Mouse (Mus musculus) kidney, adult 11 months (tissue): ENCODE data around the gene Ccdc183.

Experiments
- DNase-seq: peaks from one replicate; pipeline ENCODE4 v3.0.0; 2022

Gene Ccdc183

DNA sequence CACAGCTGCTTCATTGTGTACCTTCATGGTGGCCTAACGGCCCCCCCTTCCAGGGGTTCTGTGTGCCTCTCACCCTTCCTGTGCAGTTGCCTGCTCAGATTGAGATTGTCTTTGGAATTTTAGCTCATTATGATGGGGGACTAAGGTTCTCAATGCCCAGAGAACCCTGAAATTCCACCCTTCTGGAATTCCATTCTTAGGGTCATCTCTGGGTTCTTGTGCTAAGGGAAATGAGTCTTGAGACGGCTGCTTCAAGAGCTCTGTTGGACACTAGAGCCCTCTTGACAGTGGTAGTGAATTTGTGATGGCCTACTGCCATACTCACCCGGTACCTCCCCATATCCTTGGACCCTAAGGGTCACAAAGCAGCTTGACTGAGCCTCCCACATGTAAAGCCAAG lies at the start of gene Ccdc183:
Gene Ccdc183 (minus strand): TSS at position 101 of the 400 bp plus-strand sequence.
- no peak for DNase-seq

DNA sequence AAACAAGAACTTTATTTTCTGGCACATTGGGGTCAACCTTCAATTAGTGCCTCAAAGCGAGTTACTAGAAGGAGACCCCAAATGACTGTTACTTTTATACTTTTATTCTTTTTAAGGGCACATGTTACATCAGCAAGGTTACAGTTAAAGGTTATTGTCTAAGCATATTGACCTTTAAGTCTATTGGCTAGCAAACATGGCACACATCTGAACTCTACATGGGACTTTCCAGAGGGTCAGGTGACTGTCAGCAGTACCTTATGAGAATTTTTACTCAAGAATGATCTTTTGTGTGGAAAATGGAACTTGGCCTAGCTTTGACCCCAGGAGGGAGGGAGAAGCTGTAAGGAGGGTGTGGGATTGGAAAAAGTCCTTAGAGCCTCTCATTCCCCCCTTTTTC lies 49.0 kb upstream of the Ccdc183 start:
- no peak for DNase-seq

DNA sequence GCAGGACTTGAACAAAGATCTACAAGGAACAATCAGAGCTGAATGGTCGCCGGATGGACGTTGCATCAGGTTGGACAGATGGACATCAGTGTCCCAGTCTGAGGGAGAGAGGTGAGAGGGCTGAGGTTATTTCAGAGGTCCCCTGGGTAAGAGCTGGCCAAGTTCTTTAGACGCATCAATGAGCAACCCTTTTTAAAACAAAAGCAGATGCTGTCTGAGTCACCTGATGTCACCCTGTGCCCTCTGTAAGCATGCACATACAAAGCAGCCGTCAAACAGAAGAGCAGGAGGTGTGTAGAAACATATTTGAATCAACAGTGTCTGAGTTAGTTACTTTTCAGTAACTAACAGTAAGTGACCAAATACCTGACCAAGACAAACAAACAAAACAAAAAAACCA lies 46.6 kb upstream of the Ccdc183 start:
- no peak for DNase-seq

DNA sequence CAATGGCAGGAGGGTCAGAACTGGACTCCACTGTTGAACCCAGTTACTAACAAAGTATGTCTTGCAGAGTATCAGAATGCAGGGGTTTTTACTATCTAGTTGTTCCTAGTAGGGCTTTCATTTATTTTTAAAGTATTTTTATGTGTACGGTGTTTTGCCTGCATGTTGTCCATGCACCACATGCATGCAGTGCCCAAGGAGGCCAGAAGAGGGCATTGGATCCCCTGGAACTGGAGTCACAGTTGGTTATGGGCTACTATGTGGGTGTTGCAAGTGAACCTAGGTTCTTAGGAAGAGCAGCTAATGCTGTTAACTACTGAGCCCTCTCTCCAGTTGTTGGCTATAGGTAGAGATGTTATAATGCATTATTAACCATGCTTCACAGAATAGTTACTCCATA lies 46.0 kb upstream of the Ccdc183 start:
- no peak for DNase-seq

DNA sequence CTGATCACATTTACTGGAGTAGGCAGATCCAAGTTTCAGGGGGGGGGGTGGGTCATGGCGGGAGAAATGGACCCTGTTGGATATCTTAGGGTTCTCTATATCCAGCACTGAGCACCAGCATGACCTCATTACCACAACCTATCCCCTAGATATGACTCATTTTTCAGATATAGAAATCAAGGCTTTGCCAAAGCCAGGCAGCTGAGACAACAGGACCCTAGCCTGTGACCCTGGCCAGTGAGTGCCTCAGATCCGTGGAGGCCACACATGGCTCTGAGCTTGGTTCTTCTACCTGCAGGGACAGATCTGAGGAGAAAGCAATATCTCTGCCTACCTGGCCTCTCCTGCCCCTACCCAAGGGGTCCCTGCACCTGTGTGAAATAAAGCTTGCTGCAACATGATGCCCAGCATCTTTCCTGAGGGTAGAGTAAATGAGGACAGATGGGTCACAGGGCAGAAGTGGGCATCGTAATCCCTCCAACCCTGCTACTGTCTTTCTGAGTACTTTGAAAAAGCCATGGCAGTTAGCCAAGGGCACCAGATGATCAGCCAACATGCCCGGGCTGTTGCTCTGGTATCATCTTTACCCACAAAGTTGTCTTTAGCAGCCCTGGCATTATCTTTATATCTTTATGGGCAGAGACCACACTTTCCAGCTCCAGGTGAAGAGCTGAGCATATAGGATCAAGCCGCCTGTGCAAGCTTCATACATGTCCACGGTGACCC lies 43.9 kb upstream of the Ccdc183 start:
- DNase-seq, result no peak

DNA sequence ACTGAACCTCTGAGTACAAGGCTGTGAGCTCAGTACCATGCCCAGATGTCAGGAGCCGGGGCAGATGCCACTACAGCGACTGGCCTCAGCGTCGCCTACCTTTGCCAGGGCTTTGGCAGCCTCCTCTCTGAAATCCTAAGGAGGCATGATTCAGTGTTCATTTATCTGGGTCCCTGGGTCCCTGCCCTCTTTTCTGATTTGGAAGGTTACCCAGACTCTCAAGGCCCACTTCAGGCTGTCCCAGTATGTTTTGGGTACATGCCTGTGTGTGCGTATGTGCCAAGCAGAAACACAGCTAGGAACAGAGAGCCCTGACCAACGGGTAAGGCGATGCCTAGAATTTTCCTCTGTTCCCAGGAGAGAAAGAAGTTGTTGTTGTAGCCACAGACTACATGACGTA lies 42.8 kb upstream of the Ccdc183 start:
- no peak for DNase-seq

DNA sequence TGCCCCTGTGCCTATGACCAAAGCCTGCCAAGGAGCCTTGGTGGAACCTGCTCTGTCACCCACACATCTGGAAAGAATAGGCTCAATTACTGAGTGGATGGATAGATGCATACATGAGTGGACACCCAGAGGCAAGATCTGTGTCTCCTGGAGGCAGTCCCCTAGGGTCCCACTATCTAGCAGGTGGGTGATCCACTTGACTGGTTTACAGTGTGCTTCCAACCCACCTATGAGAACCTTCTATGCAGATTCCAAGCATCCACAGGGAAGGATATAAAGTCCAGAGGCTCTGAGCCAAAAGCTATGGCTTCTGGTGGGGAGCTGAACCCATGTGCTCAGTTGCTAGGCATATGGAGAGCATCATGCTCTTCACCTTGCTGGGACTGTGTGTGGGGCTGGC lies 40.2 kb upstream of the Ccdc183 start, which contains the start of gene Lcn5:
Gene Lcn5 (plus strand): TSS at position 301 of the 400 bp plus-strand sequence.
- no peak for DNase-seq

DNA sequence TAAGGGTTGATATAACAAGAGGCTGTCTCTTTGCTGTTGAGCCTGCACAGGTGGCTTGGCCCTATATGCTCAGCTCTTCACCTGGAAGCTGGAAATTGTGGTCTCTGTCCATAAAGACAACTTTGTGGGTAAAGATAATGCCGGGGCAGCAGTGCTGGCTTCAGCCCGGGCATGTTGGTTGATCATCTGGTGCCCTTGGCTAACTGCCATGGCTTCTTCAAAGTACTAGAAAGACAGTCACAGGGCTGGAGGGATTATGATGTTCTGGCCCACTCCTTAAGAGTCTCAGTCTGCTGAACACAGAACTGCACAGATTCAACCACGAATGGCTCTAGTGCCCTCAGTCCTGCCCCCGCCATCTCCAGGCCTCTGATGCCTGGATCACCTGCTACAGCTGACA lies 39.8 kb upstream of the Ccdc183 start:
- DNase-seq, result no peak

DNA sequence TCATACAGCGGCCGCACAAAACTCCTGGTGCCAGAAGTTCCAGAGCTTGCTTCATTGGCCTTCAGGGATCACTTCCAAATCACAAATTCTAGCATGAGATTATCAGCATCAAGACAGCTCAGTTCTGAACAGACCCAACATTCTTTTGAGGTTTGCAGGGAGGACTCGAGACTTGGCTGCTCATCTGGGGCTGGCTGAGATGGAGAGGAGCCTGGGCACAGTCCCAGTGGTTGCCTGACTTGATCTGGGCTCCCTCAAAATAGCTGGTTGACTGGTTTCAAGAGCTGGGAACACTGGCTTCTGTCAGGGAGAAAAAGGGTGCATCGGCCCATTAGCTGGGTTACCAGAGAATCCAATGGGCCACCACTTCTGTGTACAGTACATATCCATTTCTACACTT lies 39.2 kb upstream of the Ccdc183 start:
- no peak for DNase-seq

DNA sequence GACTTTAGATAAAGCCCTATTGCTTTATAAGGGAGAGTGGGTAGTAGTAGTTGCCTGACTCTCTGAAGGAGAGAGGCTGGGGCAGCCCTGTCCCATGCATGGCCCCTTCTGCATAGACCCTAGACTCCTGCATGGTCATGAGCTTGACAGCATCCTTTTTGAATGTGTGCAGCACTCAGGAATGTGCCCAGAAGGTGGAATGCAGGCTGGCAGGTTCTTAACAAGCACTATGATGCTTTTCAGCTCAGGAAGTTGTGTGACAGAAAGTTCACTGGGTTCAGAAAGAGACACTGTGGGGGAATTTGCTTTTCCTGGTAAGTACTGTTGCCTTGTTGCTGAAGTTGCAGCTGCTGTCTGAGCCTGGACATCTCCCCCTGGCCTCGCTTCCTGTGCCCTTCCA lies 37.0 kb upstream of the Ccdc183 start:
- no peak for DNase-seq

DNA sequence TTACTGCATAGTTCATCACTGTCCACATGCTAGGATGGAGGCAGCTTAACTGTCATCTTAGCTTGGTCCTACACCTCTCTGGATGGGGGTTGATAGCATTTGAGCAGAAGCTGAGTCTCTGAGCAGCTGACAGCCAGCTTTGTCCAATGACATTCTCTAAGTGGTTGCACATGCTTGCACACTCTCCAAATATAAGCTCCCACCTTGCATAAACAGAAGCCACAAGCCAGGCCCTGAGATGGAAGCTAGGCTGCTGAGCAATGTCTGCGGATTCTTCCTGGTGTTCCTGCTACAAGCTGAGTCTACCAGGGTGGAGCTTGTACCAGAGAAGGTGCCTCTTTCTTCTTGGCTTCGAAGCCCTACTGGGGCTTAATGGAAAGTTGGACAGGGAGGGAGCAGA lies 35.4 kb upstream of the Ccdc183 start, which contains the start of gene Lcn8:
Gene Lcn8 (plus strand): TSS at position 219 of the 400 bp plus-strand sequence.
- no peak for DNase-seq

DNA sequence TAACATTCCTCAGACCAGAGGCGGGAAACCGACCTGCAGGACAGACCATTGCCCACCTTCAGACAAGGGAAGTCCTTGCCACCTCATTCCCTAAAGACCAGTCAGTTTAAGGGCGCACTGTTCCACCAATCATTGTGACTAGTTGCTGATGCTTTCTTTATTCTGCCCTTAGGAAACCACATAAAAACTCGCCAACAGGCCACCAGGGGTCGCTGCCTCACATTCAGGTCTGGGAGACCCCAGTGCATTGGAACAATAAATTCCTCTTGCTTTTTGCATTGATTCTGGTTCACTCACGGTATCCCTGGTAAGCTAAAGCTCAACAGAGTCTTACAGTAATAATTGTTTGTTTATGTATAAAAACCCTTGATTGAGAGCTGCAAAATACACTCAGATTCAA lies 22.4 kb upstream of the Ccdc183 start:
- DNase-seq, result no peak

DNA sequence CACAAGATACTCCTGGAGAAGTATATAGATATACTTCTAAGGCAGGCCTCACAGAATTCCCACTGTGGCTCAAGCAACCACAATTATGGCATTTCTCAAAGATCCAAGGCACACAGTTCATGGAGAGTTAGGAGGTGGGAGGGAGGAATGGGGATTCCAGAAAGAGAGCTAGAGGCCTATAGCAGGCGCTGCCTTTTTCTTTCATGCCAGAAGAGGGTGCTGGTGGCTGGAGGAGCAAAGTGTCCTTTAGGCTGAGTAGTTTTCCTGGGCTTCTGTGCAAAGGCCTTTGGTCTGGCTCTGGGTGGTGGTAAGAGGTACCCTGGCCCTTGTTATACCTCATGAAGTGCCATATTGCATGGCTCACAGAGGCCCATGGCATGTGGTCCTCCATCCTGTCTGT lies 16.6 kb upstream of the Ccdc183 start:
- DNase-seq, result no peak

DNA sequence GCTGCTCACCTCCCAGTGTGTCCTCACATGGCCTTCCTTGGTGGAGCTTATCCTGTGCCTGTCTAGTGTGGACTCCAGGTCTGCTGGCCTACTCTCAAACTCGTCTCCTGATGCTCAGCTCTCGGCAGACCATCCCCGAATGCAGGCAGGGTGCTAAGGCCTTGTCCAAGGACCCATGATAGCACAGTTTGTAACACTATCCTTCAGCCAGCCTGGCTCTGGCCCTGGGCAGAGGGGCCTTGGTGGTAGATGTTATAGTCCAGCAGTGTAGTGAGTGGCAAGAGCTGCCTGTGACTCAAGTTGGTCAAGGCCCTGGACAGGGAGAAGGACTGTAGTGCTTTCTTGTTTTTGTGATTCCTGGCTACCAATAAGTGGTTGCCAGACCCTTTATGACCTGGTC lies 16.1 kb upstream of the Ccdc183 start:
- no peak for DNase-seq

DNA sequence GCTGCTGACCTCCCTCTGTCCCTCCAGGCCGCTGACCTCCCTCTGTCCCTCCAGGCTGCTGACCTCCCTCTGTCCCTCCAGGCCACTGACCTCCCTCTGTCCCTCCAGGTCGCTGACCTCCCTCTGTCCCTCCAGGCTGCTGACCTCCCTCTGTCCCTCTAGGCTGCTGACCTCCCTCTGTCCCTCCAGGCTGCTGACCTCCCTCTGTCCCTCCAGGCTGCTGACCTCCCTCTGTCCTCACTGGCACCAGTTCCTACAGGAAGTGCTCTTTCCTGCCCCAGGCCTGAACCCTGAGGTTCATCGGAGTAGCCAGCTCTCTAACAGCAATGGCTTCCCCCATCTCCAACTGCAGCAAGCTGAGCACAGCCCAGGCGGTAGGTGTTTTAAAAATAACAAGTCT lies 11.3 kb upstream of the Ccdc183 start:
- DNase-seq, result peak; percentile 47

DNA sequence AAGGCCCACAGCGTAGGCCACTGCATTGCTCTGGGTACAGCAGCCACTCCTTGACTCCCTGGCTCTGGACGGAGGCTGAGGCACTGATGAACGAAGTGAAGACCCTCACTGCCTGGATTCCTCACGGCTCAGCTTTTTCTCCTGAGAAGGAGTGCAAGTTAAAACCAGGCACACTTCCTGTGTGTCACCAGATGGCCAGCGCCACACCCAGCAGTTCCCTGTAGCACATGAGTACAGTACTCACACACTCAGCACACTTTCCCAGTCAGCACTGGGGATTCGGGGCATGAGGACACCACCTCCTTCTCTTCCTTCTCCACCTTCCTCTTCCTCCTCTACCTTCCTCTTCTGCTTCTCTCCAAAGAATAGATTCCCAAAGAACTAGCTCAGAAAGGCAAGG lies 10.3 kb upstream of the Ccdc183 start, which contains the start of gene Fcna:
Gene Fcna (minus strand): TSS at position 220 of the 400 bp plus-strand sequence.
- no peak for DNase-seq

DNA sequence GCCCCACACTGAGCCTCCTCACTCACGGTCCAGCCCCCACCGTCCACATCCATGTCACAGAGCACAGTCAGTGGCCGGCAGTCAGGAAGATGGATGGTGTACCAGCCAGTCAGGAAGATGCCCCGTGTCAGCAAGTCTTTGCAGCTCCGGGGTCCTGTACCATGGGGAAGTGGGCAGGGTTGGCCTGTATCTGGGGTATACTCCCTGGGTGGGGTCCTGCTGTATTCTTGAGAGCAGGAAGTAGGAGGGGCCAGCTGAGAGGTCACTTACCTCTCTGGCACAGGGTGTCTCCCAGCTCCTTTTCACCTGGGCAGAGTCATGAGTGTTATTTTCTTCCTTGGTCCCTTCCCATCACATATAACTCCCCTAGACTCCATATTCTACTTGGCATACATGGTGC lies 8.5 kb upstream of the Ccdc183 start:
- DNase-seq, result no peak

DNA sequence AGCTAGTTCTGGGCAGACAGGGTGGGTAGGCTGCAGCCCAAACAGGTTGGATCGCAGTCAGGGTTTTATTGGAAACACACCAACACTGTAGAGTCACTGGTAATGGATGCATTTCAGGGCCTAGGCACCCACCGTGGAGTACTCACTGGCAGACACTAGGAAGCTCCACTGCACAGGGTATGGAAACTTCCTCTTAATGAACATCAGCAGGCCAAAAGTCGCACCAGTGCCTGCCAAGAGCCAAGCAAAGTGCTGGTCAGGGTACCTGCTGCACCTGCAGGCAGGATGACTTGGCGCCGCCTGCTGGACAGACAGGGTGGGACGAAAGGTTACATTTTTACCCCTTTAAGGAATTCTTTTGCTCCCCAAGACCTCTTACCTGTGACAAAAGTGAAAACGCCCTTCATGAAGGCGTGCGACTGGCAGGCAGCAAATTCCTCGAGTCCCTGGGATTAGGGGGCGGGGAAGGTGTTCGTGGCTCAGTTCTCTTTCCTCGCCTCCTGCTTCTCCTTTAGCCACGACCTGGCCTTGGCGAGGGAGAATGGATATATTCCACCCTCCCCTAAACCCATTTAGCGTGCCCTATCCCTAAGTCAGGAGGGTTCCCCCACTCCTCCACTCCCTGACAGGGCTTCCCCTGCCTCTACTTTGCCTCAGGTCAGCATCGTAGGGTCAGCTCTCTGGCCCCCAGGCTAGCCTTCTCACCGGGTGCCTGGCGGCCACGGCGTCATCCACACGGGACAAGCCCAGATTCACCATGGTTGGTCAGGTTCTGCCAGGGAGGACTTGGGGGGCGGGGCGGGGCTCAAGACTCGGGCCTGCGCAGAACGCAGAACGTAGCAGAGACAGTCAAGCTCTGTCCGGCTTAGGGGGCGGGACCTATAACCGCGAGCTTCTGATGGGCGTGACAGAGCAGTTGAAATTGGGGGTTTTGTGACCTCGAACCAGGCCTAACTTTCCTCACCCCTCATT lies 4.0 kb upstream of the Ccdc183 start, which contains the start of gene Tmem141:
Gene Tmem141 (minus strand): TSS at position 777 of the 972 bp plus-strand sequence.
- DNase-seq, result peak; percentile 91

DNA sequence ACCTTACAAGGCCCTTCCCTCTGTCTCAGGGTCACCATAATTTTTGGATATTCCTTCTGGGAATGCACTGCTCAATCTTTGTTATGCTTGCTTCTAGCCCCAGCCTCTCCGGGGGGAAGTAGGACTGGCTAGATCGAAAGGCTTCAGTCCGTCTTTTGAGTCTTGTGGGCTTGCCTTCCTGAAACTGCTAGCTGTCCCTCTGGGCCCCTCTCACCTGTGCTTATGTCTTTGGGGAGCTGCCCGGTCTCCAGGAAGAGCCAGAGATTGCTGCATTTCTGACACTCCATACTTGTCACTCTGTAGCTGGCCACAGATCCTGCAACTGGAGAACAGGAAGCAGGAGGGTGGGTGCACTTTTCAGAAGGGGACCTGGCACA lies 3.4 kb upstream of the Ccdc183 start:
- DNase-seq, result no peak

DNA sequence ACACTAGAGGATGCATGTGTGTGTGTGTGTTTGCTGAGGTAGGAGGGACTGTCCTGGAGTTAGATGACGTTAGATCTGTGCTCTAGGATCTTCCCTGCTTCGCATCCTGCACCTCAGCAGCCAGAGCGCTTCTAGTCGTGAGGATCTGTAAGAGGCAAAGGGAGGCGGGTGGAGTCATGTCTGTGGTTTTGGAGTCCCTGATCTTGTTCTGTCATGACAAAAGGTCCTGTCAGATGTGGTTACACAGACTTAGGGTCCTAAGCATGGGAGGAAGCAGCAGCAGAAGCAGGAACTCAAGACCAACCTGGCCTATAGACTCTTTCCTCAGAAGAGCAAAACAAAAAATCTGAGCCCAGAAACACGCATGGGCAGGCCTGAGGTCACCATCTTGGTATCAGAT lies 2.9 kb upstream of the Ccdc183 start:
- no peak for DNase-seq

DNA sequence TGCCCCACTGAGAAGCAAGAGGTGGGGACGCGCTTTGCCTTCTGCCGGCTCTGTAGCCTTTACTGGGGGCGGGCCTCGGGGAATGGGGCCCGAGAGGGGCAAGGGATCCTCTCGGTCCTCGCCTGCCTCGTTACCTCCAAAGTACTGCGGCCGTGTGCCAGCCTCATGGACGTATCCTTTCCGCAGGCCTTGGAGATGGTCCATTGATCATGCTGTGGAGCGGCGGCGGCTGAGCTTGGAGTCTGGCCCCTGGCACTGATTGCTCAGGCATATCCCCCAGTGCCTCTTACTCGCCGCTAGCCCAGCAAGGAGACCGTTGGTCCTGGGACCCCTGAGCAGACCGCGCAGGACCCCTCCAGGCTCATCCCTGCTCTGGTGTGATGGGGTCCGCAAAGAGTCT lies 1.1 kb downstream of the Ccdc183 start:
- no peak for DNase-seq

DNA sequence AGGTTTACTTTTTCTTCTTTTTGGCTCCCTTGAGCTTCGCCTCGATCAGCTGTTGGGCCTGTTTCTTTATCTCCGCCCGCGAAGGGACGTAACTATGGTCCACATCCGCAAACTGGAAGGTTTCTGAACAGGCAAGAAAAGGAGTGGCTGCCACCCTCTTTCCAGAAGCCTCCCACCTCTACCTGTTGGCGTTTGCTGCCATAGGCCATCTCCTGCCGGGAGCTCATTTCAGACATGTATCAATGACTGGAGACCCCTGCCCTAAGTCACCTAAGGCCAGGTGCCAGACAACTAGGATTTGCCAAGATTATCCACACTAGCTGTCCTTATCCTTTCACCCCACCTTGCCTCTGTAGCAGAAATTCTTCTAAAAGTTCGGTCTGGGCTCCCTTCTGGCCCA lies 8.8 kb downstream of the Ccdc183 start:
- no peak for DNase-seq

DNA sequence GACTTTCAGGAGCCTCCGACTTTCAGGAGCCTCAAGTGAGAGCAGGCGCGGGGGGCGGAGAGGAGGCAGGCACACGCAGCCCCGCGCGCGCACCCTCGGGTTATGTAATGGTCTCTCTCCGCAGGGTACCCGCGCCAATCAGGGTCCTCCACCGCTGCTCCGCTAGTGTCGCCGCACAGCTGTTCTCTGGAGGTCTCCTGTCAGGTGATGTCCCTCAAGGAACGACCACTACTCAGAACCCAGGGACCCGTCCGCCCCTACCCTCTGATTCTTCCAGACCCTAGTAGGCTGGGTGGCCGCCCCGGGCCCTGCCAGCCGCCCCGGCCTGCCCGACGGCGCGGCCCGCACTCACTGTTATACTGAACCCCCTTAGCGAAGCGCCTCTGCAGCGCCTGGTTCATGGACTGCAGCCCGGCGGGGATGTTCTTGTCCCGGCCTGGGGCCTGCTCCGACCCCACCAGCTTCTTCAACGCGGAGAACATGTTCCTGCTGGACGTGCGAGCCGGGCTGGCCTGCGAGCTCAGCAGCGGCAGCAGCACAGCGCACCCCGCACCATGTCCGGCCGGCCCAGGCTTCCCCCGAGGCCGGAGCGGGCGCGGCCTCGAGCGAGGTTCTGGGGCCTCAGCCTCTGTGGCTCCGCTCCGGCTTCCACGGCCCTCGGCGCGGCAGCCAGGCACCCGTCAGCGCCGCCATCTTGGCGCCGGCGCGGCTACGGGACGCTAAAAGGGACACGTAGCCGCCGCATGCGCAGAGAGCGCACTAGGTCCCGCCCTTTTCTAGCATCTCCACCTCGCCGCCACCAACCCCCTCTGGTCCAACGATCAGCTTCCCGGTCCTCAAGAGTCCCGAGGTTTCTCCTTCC lies 9.5 kb downstream of the Ccdc183 start, which contains the start of gene Rabl6:
Gene Rabl6 (minus strand): TSS at position 761 of the 862 bp plus-strand sequence.
- peak; percentile 85 for DNase-seq
